Mouse (Mus musculus): ENCODE results near the gene Hemk1. TPM values are rescaled to one million over a fixed set of nuclear protein-coding genes. Genes with fewer than 3 reads are reported as not detected.

The Hemk1 gene
- polyA plus RNA-seq, 1 experiment from 2014 or later = 9.8 TPM

DNA sequence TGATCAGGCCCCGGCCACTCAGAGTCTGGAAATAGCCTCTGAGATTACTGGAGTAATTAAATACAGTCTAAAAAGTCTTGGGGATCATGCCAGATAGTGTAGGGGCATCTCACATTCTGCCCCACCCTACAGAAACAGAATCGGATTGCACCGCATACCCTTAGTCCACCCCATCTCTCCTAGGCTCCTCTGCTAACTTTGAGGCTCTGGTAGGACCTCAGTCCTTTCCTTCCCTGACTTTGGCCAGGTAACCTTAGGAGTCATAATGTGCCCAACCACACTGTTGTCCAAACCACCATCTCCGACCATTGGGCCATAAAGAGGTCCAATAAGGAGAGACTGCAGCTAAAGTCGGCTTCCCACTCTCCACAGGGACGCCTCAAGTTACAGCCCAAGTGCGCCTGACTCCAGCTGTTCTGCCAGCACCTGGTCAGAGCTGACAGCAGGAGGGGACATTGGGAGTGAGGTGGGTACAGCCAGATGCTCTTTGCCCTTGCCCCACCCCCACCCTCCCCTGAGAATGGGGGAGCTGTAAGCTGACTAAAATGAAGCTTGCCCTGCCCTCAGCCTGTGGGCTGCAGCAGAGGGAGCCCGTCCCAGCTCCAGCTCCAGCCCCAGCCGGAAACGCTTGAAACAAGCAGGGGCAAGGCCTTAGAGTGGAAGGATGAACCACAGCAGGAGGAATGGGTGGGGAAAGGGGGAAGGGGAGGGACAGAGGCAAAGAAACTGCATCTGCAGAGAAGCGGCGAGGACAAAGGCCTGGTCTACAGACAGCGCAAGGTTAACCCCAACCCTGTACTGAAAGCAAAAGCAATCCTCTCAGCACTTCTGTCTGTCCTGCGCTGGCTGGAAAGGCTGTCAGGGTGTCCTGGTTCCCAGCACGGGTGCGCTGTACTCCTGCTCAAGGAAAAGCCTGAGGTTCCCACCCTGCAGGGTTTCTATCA is 58.5 kb downstream of the Hemk1 start:
- Histone ChIP-seq H3K9ac (ENCODE audit: low read depth, low read length) (peak overlapping the region; percentile 52), H3K4me2 (ENCODE audit: low read depth, low read length) (peak overlapping the region; percentile 45), H3K27me3 (replicated peaks; ENCODE audit: control insufficient read depth, insufficient read depth, low read length) (no peaks in the 10 kb centered on the region), H3K4me1 (ENCODE audit: control insufficient read depth, insufficient read depth, low read length) (peaks cover 19% of the 10 kb centered on the region), H3K9me3 (ENCODE audit: control insufficient read depth, low read length) (no peaks in the 10 kb centered on the region), H3K36me3 (ENCODE audit: control insufficient read depth, insufficient read depth, low read length) (no peaks in the 10 kb centered on the region), H3K27ac (replicated peaks; ENCODE audit: low read depth, low read length) (peak overlapping the region; percentile 71), H3K4me3 (ENCODE audit: low read depth, low read length) (0 out of 2 replicates have a peak overlapping the region, but pooled peaks have one; percentile 3)
- 17% methylated on average over 16 of the region's 16 CpGs for WGBS
- ATAC-seq (ENCODE audit: low read depth) (peak; percentile 82), DNase-seq (ENCODE audit: low spot score) (peak; percentile 73)

- WGBS = 46% methylated on average over 7 of the region's 8 CpGs
- ATAC-seq (ENCODE audit: low read depth) = peak; percentile 35
- no peaks in the 10 kb centered on the region for H3K36me3 ChIP-seq (ENCODE audit: control insufficient read depth, insufficient read depth, low read length)
- H3K27ac ChIP-seq (replicated peaks; ENCODE audit: low read depth, low read length) = no peak overlapping the region
- no peak overlapping the region for H3K4me3 ChIP-seq (ENCODE audit: low read depth, low read length)
- H3K27me3 ChIP-seq (replicated peaks; ENCODE audit: control insufficient read depth, insufficient read depth, low read length) = no peaks in the 10 kb centered on the region
- no peak overlapping the region for H3K4me2 ChIP-seq (ENCODE audit: low read depth, low read length)
- peak; percentile 86 for DNase-seq (ENCODE audit: low spot score)
- H3K9ac ChIP-seq (ENCODE audit: low read depth, low read length) = no peak overlapping the region
- no peaks in the 10 kb centered on the region for H3K9me3 ChIP-seq (ENCODE audit: control insufficient read depth, low read length)
- H3K4me1 ChIP-seq (ENCODE audit: control insufficient read depth, insufficient read depth, low read length) = peaks cover 19% of the 10 kb centered on the region
Observed at GRCm38 (mm10) chr9:107278527-107279377, 59.4 kb downstream of the Hemk1 start.

DNA sequence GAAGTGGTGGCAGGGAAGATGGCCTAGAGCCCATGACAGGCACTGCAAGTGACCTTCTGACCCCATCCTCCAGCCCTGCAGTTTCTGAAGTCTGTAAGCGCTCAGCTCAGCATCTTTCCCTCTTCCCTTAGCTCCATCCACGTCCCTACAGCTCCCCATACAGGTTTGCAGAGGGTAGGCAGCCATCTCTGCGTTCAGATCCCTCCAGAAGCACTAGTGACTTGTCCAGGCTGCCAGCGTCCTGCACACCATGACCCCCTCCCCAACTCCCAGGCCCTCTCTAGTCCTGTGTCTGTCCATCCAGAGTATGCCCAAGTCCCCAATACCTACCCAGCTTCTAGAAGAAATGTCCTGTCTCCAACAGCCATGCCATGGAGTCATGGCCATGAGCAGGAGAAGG is 60.0 kb downstream of the Hemk1 start:
- H3K27ac ChIP-seq (replicated peaks; ENCODE audit: low read depth, low read length) = no peak overlapping the region
- H3K4me2 ChIP-seq (ENCODE audit: low read depth, low read length) = no peak overlapping the region
- H3K27me3 ChIP-seq (replicated peaks; ENCODE audit: control insufficient read depth, insufficient read depth, low read length) = no peaks in the 10 kb centered on the region
- no peaks in the 10 kb centered on the region for H3K9me3 ChIP-seq (ENCODE audit: control insufficient read depth, low read length)
- H3K4me1 ChIP-seq (ENCODE audit: control insufficient read depth, insufficient read depth, low read length) = peaks cover 19% of the 10 kb centered on the region
- 49% methylated on average over 4 of the region's 4 CpGs for WGBS
- no peaks in the 10 kb centered on the region for H3K36me3 ChIP-seq (ENCODE audit: control insufficient read depth, insufficient read depth, low read length)
- ATAC-seq (ENCODE audit: low read depth) (no peak), DNase-seq (ENCODE audit: low spot score) (no peak)
- H3K4me3 ChIP-seq (ENCODE audit: low read depth, low read length) = no peak overlapping the region
- no peak overlapping the region for H3K9ac ChIP-seq (ENCODE audit: low read depth, low read length)

DNA sequence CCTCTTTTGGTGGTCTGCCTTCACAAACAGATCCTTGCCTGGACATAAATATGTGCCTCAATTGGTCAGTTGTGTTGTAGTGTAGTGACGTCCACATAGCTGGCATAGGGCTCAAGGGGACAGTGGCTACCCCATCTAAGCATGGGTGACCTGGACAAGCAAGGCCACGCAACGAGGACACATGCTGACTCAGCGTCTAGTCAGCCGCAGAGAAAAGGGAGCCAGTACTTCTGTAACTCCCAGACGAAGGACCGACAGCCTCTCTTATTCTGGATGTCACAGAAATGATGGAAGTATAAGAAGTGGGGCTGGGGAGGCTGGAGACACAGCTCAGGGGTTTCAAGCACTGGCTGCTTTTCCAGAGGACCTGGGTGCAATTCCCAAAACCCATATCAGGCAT is 60.5 kb downstream of the Hemk1 start:
- H3K4me3 ChIP-seq (ENCODE audit: low read depth, low read length) = no peak overlapping the region
- WGBS = 70% methylated on average over 7 of the region's 7 CpGs
- no peak overlapping the region for H3K9ac ChIP-seq (ENCODE audit: low read depth, low read length)
- ATAC-seq (ENCODE audit: low read depth) = no peak
- no peaks in the 10 kb centered on the region for H3K36me3 ChIP-seq (ENCODE audit: control insufficient read depth, insufficient read depth, low read length)
- no peaks in the 10 kb centered on the region for H3K9me3 ChIP-seq (ENCODE audit: control insufficient read depth, low read length)
- H3K4me1 ChIP-seq (ENCODE audit: control insufficient read depth, insufficient read depth, low read length) = peaks cover 19% of the 10 kb centered on the region
- no peak overlapping the region for H3K4me2 ChIP-seq (ENCODE audit: low read depth, low read length)
- no peaks in the 10 kb centered on the region for H3K27me3 ChIP-seq (replicated peaks; ENCODE audit: control insufficient read depth, insufficient read depth, low read length)
- no peak for DNase-seq (ENCODE audit: low spot score)
- H3K27ac ChIP-seq (replicated peaks; ENCODE audit: low read depth, low read length) = no peak overlapping the region

Other genes with a start within 250 kb of the Hemk1 start
- 1.4 and 1.7 TPM in 2 replicates for gene Dock3, start 106.4 kb downstream of the Hemk1 start, polyA plus RNA-seq (2014; fragmentation: Nextera tagmentation; extraction: Ambion mirVana)
- gene Mapkapk3, start 48.5 kb downstream of the Hemk1 start, polyA plus RNA-seq (2014; fragmentation: Nextera tagmentation; extraction: Ambion mirVana) = 10.1 and 12.2 TPM in 2 replicates
- 5.8 and 6.6 TPM in 2 replicates for gene Cish, start 42.3 kb downstream of the Hemk1 start, polyA plus RNA-seq (2014; fragmentation: Nextera tagmentation; extraction: Ambion mirVana)
- 0.96 and 1.2 TPM in 2 replicates for gene 6430571L13Rik, start 2.3 kb upstream of the Hemk1 start, polyA plus RNA-seq (2014; fragmentation: Nextera tagmentation; extraction: Ambion mirVana)
- gene Cacna2d2, start 61.3 kb upstream of the Hemk1 start, polyA plus RNA-seq (2014; fragmentation: Nextera tagmentation; extraction: Ambion mirVana) = 0.88 and 0.93 TPM in 2 replicates
- gene Tmem115, start 195.6 kb upstream of the Hemk1 start, polyA plus RNA-seq (2014; fragmentation: Nextera tagmentation; extraction: Ambion mirVana) = 53.1 and 56.1 TPM in 2 replicates
- 24.7 and 27.0 TPM in 2 replicates for gene Cyb561d2, start 203.8 kb upstream of the Hemk1 start, polyA plus RNA-seq (2014; fragmentation: Nextera tagmentation; extraction: Ambion mirVana)
- 35.0 and 35.4 TPM in 2 replicates for gene Nprl2, start 203.9 kb upstream of the Hemk1 start, polyA plus RNA-seq (2014; fragmentation: Nextera tagmentation; extraction: Ambion mirVana)
- gene Zmynd10, start 208.9 kb upstream of the Hemk1 start, polyA plus RNA-seq (2014; fragmentation: Nextera tagmentation; extraction: Ambion mirVana) = 2.8 and 8.2 TPM in 2 replicates
- 66.5 and 66.8 TPM in 2 replicates for gene Rassf1, start 213.2 kb upstream of the Hemk1 start, polyA plus RNA-seq (2014; fragmentation: Nextera tagmentation; extraction: Ambion mirVana)
- 43.1 and 45.2 TPM in 2 replicates for gene Tusc2, start 224.9 kb upstream of the Hemk1 start, polyA plus RNA-seq (2014; fragmentation: Nextera tagmentation; extraction: Ambion mirVana)
- gene Hyal2, start 229.6 kb upstream of the Hemk1 start, polyA plus RNA-seq (2014; fragmentation: Nextera tagmentation; extraction: Ambion mirVana) = 106 and 112 TPM in 2 replicates
- gene Hyal1, start 238.6 kb upstream of the Hemk1 start, polyA plus RNA-seq (2014; fragmentation: Nextera tagmentation; extraction: Ambion mirVana) = 5.6 and 6.8 TPM in 2 replicates
- gene Naa80, start 240.5 kb upstream of the Hemk1 start, polyA plus RNA-seq (2014; fragmentation: Nextera tagmentation; extraction: Ambion mirVana) = 15.9 and 18.0 TPM in 2 replicates
- 1.2 and 1.4 TPM in 2 replicates for gene Hyal3, start 242.5 kb upstream of the Hemk1 start, polyA plus RNA-seq (2014; fragmentation: Nextera tagmentation; extraction: Ambion mirVana)
- gene Ifrd2, start 249.3 kb upstream of the Hemk1 start, polyA plus RNA-seq (2014; fragmentation: Nextera tagmentation; extraction: Ambion mirVana) = 46.7 and 52.3 TPM in 2 replicates